Mouse (Mus musculus) lung, embryonic 14.5 days (tissue): ENCODE results near the gene Rtn4r. TPM values are rescaled to one million over a fixed set of nuclear protein-coding genes. Genes with fewer than 3 reads are reported as not detected.

Source experiments
- ATAC-seq: fragments of 200-750 bp; cut with Nextera tagmentation; 2 replicates; pipeline ENCODE4 v1.8.0; 2017; ENCODE audit warnings: mild to moderate bottlenecking, moderate TSS enrichment, moderate library complexity; ENCODE audit not compliant: insufficient read depth
- DNase-seq: peaks from one replicate; pipeline ENCODE4 v3.0.0-alpha.2; 2015
- H3K27ac ChIP-seq: fragments of 300-500 bp; sonication (generic); 2 replicates; pipeline ENCODE4 v1.5.1; 2014; ENCODE audit warnings: low read depth, mild to moderate bottlenecking, moderate library complexity
- H3K27me3 ChIP-seq: fragments of 300-500 bp; sonication (generic); 2 replicates; pipeline ENCODE4 v1.6.1; 2014; ENCODE audit warnings: low read length, control low read depth; ENCODE audit not compliant: insufficient read depth
- H3K36me3 ChIP-seq: fragments of 300-500 bp; sonication (generic); 2 replicates; pipeline ENCODE4 v1.6.1; 2014; ENCODE audit warnings: control low read depth; ENCODE audit not compliant: insufficient read depth
- H3K4me1 ChIP-seq: fragments of 300-500 bp; sonication (generic); 2 replicates; pipeline ENCODE4 v1.6.1; 2014; ENCODE audit warnings: antibody characterized with exemption, control low read depth; ENCODE audit not compliant: insufficient read depth
- H3K4me2 ChIP-seq: fragments of 300-500 bp; sonication (generic); 2 replicates; pipeline ENCODE4 v1.6.1; 2014; ENCODE audit warnings: mild to moderate bottlenecking
- H3K4me3 ChIP-seq: fragments of 300-500 bp; sonication (generic); 2 replicates; pipeline ENCODE4 v1.5.1; 2014; ENCODE audit warnings: low read depth, low read length
- H3K9ac ChIP-seq: fragments of 300-500 bp; sonication (generic); 2 replicates; pipeline ENCODE4 v1.6.1; 2014
- H3K9me3 ChIP-seq: fragments of 300-500 bp; sonication (generic); 2 replicates; pipeline ENCODE4 v1.6.1; 2016; ENCODE audit warnings: low read depth, low read length, control low read depth
- CTCF ChIP-seq: IDR thresholded peaks from 2 replicates; pipeline ENCODE4 v1.5.1; 2016; ENCODE audit warnings: antibody characterized with exemption, low read depth
- WGBS: fragments of 180-500 bp; shearing (Covaris S2); extraction: QIAGEN DNeasy Blood & Tissue Kit; methylation state at CpG from one replicate; pipeline ENCODE4 v1.1.7; 2014; 5-methylcytosine and 5-hydroxymethylcytosine counted together
- polyA plus RNA-seq: library from polyadenylated mRNA; unstranded; fragments of >200 nt; fragmentation: Nextera tagmentation; extraction: Ambion mirVana; gene quantifications from 2 replicates; pipeline ENCODE4 v1.2.1, GENCODE M21; 2014

Gene Rtn4r
- polyA plus RNA-seq, 1 experiment from 2014 or later, result 1.7 TPM

- Histone ChIP-seq H3K9ac (no peak overlapping the region), H3K27ac (no peak overlapping the region), H3K27me3 (no peaks in the 10 kb centered on the region), H3K36me3 (no peaks in the 10 kb centered on the region), H3K4me3 (no peak overlapping the region), H3K9me3 (no peaks in the 10 kb centered on the region), H3K4me1 (no peaks in the 10 kb centered on the region), H3K4me2 (no peak overlapping the region)
- no peak for TF ChIP-seq CTCF
- DNase-seq (no peak), ATAC-seq (no peak)
- WGBS, result 54% methylated on average over 6 of the region's 6 CpGs
These were observed 39.3 kb downstream of the Rtn4r start for GRCm38 (mm10) chr16:18166613-18167190.

- Histone ChIP-seq H3K27me3 (no peaks in the 10 kb centered on the region), H3K27ac (no peak overlapping the region), H3K9me3 (no peaks in the 10 kb centered on the region), H3K4me3 (no peak overlapping the region), H3K4me2 (no peak overlapping the region), H3K9ac (no peak overlapping the region), H3K36me3 (no peaks in the 10 kb centered on the region), H3K4me1 (no peaks in the 10 kb centered on the region)
- DNase-seq, result no peak
- WGBS, result 65% methylated on average over 5 of the region's 5 CpGs
- ATAC-seq, result no peak
- no peak for TF ChIP-seq CTCF
These were observed 41.7 kb downstream of the Rtn4r start for GRCm38 (mm10) chr16:18169156-18169555.

- H3K27me3 ChIP-seq, result no peaks in the 10 kb centered on the region
- H3K27ac ChIP-seq, result no peak overlapping the region
- H3K4me1 ChIP-seq, result no peaks in the 10 kb centered on the region
- ATAC-seq (no peak), DNase-seq (no peak)
- WGBS, result 76% methylated on average over 3 of the region's 3 CpGs
- H3K4me3 ChIP-seq, result no peak overlapping the region
- H3K36me3 ChIP-seq, result no peaks in the 10 kb centered on the region
- no peak overlapping the region for H3K4me2 ChIP-seq
- no peak for TF ChIP-seq CTCF
- no peak overlapping the region for H3K9ac ChIP-seq
- H3K9me3 ChIP-seq, result no peaks in the 10 kb centered on the region
These were observed 42.3 kb downstream of the Rtn4r start for GRCm38 (mm10) chr16:18169776-18170175.

GRCm38 (mm10) chr16:18172266-18172855, 44.9 kb downstream of the Rtn4r start:
- H3K36me3 ChIP-seq, result no peaks in the 10 kb centered on the region
- no peaks in the 10 kb centered on the region for H3K27me3 ChIP-seq
- WGBS, result 8% methylated on average over 7 of the region's 7 CpGs
- no peak overlapping the region for H3K27ac ChIP-seq
- peak; percentile 99 for TF ChIP-seq CTCF
- no peak for ATAC-seq
- no peaks in the 10 kb centered on the region for H3K9me3 ChIP-seq
- H3K4me3 ChIP-seq, result no peak overlapping the region
- no peaks in the 10 kb centered on the region; the same call in 1 of the 2 replicates for H3K4me1 ChIP-seq
- H3K4me2 ChIP-seq, result no peak overlapping the region
- no peak overlapping the region for H3K9ac ChIP-seq
- DNase-seq, result peak; percentile 88

GRCm38 (mm10) chr16:18173231-18173630, 45.8 kb downstream of the Rtn4r start:
- H3K4me2 ChIP-seq, result no peak overlapping the region
- no peak for DNase-seq
- no peaks in the 10 kb centered on the region; the same call in 1 of the 2 replicates for H3K4me1 ChIP-seq
- no peak for ATAC-seq
- H3K4me3 ChIP-seq, result no peak overlapping the region
- no peaks in the 10 kb centered on the region for H3K9me3 ChIP-seq
- no peak overlapping the region for H3K27ac ChIP-seq
- H3K9ac ChIP-seq, result no peak overlapping the region
- 64% methylated on average over 9 of the region's 9 CpGs for WGBS
- TF ChIP-seq CTCF, result no peak
- no peaks in the 10 kb centered on the region for H3K27me3 ChIP-seq
- no peaks in the 10 kb centered on the region for H3K36me3 ChIP-seq

GRCm38 (mm10) chr16:18173788-18174187, 46.3 kb downstream of the Rtn4r start:
- Histone ChIP-seq H3K4me3 (no peak overlapping the region), H3K4me1 (no peaks in the 10 kb centered on the region; the same call in 1 of the 2 replicates), H3K9me3 (no peaks in the 10 kb centered on the region), H3K9ac (no peak overlapping the region), H3K27me3 (no peaks in the 10 kb centered on the region), H3K4me2 (no peak overlapping the region), H3K36me3 (no peaks in the 10 kb centered on the region), H3K27ac (no peak overlapping the region)
- no peak for DNase-seq
- no peak for ATAC-seq
- WGBS, result 80% methylated on average over 11 of the region's 11 CpGs
- TF ChIP-seq CTCF, result no peak

GRCm38 (mm10) chr16:18175817-18176541, 48.5 kb downstream of the Rtn4r start:
- Histone ChIP-seq H3K27me3 (no peaks in the 10 kb centered on the region), H3K4me2 (no peak overlapping the region), H3K4me1 (no peaks in the 10 kb centered on the region; the same call in 1 of the 2 replicates), H3K9me3 (no peaks in the 10 kb centered on the region), H3K36me3 (no peaks in the 10 kb centered on the region), H3K4me3 (no peak overlapping the region), H3K9ac (no peak overlapping the region; the same call in 1 of the 2 replicates), H3K27ac (no peak overlapping the region)
- ATAC-seq, result no peak
- 25% methylated on average over 6 of the region's 6 CpGs for WGBS
- no peak for TF ChIP-seq CTCF
- no peak for DNase-seq
